Mouse (Mus musculus) midbrain, postnatal 0 days (tissue): ENCODE measurements at regions not wholly inside any gene's neighbourhood (a gene's known extent, or its start where the extent isn't known, plus 50 kb on each side); places are given as distances from the start of the nearest gene placed in this dataset.

ENCODE experiments used
- ATAC-seq: fragments of 200-750 bp; cut with Nextera tagmentation; 2 replicates; pipeline ENCODE4 v1.8.0; 2017; ENCODE audit warnings: moderate number of reproducible peaks, mild to moderate bottlenecking, moderate TSS enrichment, moderate library complexity; ENCODE audit not compliant: low FRiP score
- DNase-seq: peaks from one replicate; pipeline ENCODE4 v3.0.0-alpha.2; 2015; ENCODE audit warnings: low spot score
- H3K27ac ChIP-seq: fragments of 300-500 bp; sonication (generic); 2 replicates; pipeline ENCODE4 v1.5.1; 2014; ENCODE audit warnings: low read depth, mild to moderate bottlenecking, low read length, mixed read lengths
- H3K27me3 ChIP-seq: fragments of 300-500 bp; sonication (generic); 2 replicates; pipeline ENCODE4 v1.6.1; 2014; ENCODE audit warnings: low read length, control low read depth, mixed read lengths; ENCODE audit not compliant: insufficient read depth
- H3K36me3 ChIP-seq: fragments of 300-500 bp; sonication (generic); 2 replicates; pipeline ENCODE4 v1.6.1; 2014; ENCODE audit warnings: low read length, control low read depth, mixed read lengths; ENCODE audit not compliant: insufficient read depth
- H3K4me1 ChIP-seq: fragments of 300-500 bp; sonication (generic); 2 replicates; pipeline ENCODE4 v1.6.1; 2014; ENCODE audit warnings: mild to moderate bottlenecking, control low read depth, antibody characterized with exemption, low read length, mixed read lengths; ENCODE audit not compliant: insufficient read depth
- H3K4me2 ChIP-seq: fragments of 300-500 bp; sonication (generic); 2 replicates; pipeline ENCODE4 v1.6.1; 2014; ENCODE audit warnings: low read depth, mild to moderate bottlenecking, low read length, mixed read lengths; ENCODE audit not compliant: poor library complexity, severe bottlenecking
- H3K4me3 ChIP-seq: fragments of 300-500 bp; sonication (generic); 2 replicates; pipeline ENCODE4 v1.5.1; 2014; ENCODE audit warnings: low read depth, mild to moderate bottlenecking, low read length, moderate library complexity
- H3K9ac ChIP-seq: fragments of 300-500 bp; sonication (generic); replicated peaks from 2 replicates; pipeline ENCODE4 v1.6.1; 2014; ENCODE audit warnings: mild to moderate bottlenecking, low read length, moderate library complexity, mixed read lengths; ENCODE audit not compliant: poor library complexity, severe bottlenecking
- H3K9me3 ChIP-seq: fragments of 300-500 bp; sonication (generic); 2 replicates; pipeline ENCODE4 v1.6.1; 2016; ENCODE audit warnings: low read length, control low read depth
- CTCF ChIP-seq: IDR thresholded peaks from 2 replicates; pipeline ENCODE4 v1.5.1; 2016; ENCODE audit warnings: antibody characterized with exemption, mild to moderate bottlenecking
- WGBS: fragments of 180-500 bp; shearing (Covaris S2); extraction: QIAGEN DNeasy Blood & Tissue Kit; methylation state at CpG from one replicate; pipeline ENCODE4 v1.1.7; 2014; 5-methylcytosine and 5-hydroxymethylcytosine counted together

- Histone ChIP-seq H3K4me2 (no peak overlapping the region), H3K4me1 (no peaks in the 10 kb centered on the region; the same call in 1 of the 2 replicates), H3K4me3 (no peak overlapping the region), H3K9me3 (no peaks in the 10 kb centered on the region), H3K9ac (no peak overlapping the region), H3K27me3 (no peaks in the 10 kb centered on the region), H3K27ac (no peak overlapping the region), H3K36me3 (no peaks in the 10 kb centered on the region)
- ATAC-seq (no peak), DNase-seq (no peak)
- TF ChIP-seq CTCF = no peak
- WGBS = 77% methylated on average over 7 of the region's 7 CpGs
Measured at GRCm38 (mm10) chr17:83899588-83900152, 51.9 kb upstream of the Haao start.

- ATAC-seq (no peak), DNase-seq (no peak)
- H3K9me3 ChIP-seq = no peaks in the 10 kb centered on the region
- no peaks in the 10 kb centered on the region for H3K27me3 ChIP-seq
- TF ChIP-seq CTCF = no peak
- H3K27ac ChIP-seq = no peak overlapping the region
- H3K4me2 ChIP-seq = no peak overlapping the region
- no peak overlapping the region for H3K9ac ChIP-seq
- no peaks in the 10 kb centered on the region; the same call in 1 of the 2 replicates for H3K4me1 ChIP-seq
- H3K4me3 ChIP-seq = no peak overlapping the region
- no peaks in the 10 kb centered on the region for H3K36me3 ChIP-seq
- 90% methylated on average over 5 of the region's 5 CpGs for WGBS
Measured at GRCm38 (mm10) chr17:83898531-83898930, 50.8 kb upstream of the Haao start.
